Mouse (Mus musculus) limb, embryonic 12.5 days (tissue): Measurements from ENCODE around the gene Efnb1. TPM values are rescaled to one million over a fixed set of nuclear protein-coding genes. Genes with fewer than 3 reads are reported as not detected.
A peak's percentile ranks its signal among the peaks of the same experiment; 100 is the strongest.

ENCODE experiments used
- ATAC-seq: fragments of 200-750 bp; cut with Nextera tagmentation; 2 replicates; pipeline ENCODE4 v1.8.0; 2017; ENCODE audit warnings: low read depth, moderate TSS enrichment; ENCODE audit not compliant: insufficient number of reproducible peaks, insufficient read depth, low FRiP score, low TSS enrichment
- H3K27ac ChIP-seq: fragments of 300-500 bp; sonication (generic); 2 replicates; pipeline ENCODE4 v1.5.1; 2016; ENCODE audit warnings: mild to moderate bottlenecking, moderate library complexity
- H3K27me3 ChIP-seq: fragments of 300-500 bp; sonication (generic); 2 replicates; pipeline ENCODE4 v1.6.1; 2016; ENCODE audit warnings: mild to moderate bottlenecking, moderate library complexity
- H3K36me3 ChIP-seq: fragments of 300-500 bp; sonication (generic); 2 replicates; pipeline ENCODE4 v1.6.1; 2016; ENCODE audit warnings: mild to moderate bottlenecking, moderate library complexity
- H3K4me1 ChIP-seq: fragments of 300-500 bp; sonication (generic); replicated peaks from 2 replicates; pipeline ENCODE4 v1.6.1; 2016
- H3K4me2 ChIP-seq: fragments of 300-500 bp; sonication (generic); 2 replicates; pipeline ENCODE4 v1.6.1; 2016; ENCODE audit warnings: mild to moderate bottlenecking, moderate library complexity
- H3K4me3 ChIP-seq: fragments of 300-500 bp; sonication (generic); replicated peaks from 2 replicates; pipeline ENCODE4 v1.5.1; 2016; ENCODE audit warnings: mild to moderate bottlenecking
- H3K9ac ChIP-seq: fragments of 300-500 bp; sonication (generic); replicated peaks from 2 replicates; pipeline ENCODE4 v1.6.1; 2016; ENCODE audit warnings: mild to moderate bottlenecking, moderate library complexity
- H3K9me3 ChIP-seq: fragments of 300-500 bp; sonication (generic); 2 replicates; pipeline ENCODE4 v1.6.1; 2016; ENCODE audit warnings: mild to moderate bottlenecking, moderate library complexity
- WGBS: fragments of 180-500 bp; shearing (Covaris S2); methylation state at CpG from one replicate; pipeline ENCODE4 v1.1.7; 2016; 5-methylcytosine and 5-hydroxymethylcytosine counted together
- polyA plus RNA-seq: library from polyadenylated mRNA; unstranded; fragments of >200 nt; fragmentation: Nextera tagmentation; extraction: Ambion mirVana; gene quantifications from 2 replicates; pipeline ENCODE4 v1.2.1, GENCODE M21; 2016

Gene Efnb1
- polyA plus RNA-seq, 1 experiment from 2014 or later: 58.3 TPM

- Histone ChIP-seq H3K4me1 (peaks cover 27% of the 10 kb centered on the region), H3K4me2 (peak overlapping the region; percentile 47), H3K27ac (peak overlapping the region; percentile 90), H3K9me3 (no peaks in the 10 kb centered on the region), H3K4me3 (no peak overlapping the region; the same call in 1 of the 2 replicates), H3K9ac (peak overlapping the region; percentile 34; the same call in 1 of the 2 replicates), H3K36me3 (no peaks in the 10 kb centered on the region), H3K27me3 (peaks cover 77% of the 10 kb centered on the region)
- 0 out of 2 replicates have a peak, but pooled peaks have one; percentile 11 for ATAC-seq
- WGBS: 28% methylated on average over 5 of the region's 9 CpGs
Measured at GRCm38 (mm10) chrX:99198532-99198931, 62.6 kb downstream of the Efnb1 start.

Other genes starting within 250 kb of the Efnb1 start
- gene Ophn1, start 245.1 kb upstream of the Efnb1 start, polyA plus RNA-seq: 18.5 TPM in 2 replicates
- 16.8 and 16.9 TPM in 2 replicates for gene Yipf6, start 199.8 kb upstream of the Efnb1 start, polyA plus RNA-seq
- gene Stard8, start 132.9 kb upstream of the Efnb1 start, polyA plus RNA-seq: 6.7 and 8.3 TPM in 2 replicates